Mouse (Mus musculus): ENCODE measurements around the gene Zbtb5.
"Not testable (repeated sequence)": the region's sequence is repeated elsewhere in the genome, so short reads cannot be mapped to it uniquely, and the experiment has no call there.

Zbtb5 gene

DNA sequence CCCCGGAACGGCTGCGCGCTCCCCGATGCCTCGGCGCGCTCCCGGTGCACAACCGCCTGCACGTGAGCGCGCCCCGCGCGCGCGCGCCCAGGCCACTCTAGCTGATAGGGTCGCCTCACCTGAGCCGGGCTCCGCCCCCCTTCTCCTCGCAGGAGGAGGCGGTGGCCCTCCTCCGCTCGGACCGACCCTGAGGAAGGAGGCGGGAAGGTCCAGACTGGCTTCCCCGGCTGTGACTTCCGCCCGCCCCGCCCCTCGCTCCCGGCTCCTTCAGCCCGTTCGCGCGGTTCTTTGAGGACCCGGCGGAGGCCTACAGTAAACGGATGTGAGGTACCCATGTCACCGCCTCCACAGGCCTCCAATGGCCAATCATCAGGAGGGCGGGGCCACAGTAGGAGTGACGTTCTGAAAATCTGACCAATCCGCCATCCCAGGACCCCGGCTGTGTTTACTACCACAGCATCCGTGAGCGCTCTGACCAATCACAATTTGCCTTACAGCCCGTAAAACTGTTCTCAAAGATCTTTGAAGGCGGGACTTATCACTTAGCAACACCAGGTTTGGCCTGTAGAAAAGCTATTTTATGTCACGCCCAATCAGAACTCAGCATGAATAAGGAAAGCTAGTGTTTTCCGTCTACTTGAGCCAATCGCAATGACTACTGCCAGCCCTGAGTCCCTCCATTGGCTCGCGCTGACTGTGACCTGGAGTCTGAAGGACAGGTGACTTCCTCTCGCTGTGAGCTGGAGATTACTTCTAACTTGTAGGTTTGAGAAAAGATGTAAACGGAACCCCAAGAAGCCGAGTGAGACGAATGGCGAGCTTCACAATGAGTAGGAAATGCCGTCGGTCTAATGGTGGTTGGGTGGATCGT, at the start of gene Zbtb5:
Zbtb5 (minus strand) TSS at position 308 of the 871 bp plus-strand sequence.
- DNase-seq, result peak; percentile 98

DNA sequence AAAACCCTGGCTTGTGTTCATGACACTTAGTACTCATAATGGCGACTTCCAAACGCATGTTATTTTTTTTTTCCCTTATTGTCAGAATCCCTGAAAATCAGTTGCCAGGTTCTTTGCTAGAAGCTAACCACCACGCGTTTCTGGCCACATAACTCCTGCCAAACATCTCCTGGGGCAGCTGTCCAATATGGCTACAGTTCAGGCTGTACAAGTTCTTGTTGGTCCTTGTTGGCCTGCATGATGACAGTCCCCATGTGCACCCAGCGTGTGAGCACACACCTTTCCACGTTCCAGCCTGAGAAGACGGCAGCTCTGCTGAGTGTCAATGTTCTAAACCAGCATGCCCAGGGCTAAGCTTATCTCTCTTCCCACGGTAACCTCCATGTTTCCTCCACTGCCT, 43.2 kb upstream of the Zbtb5 start:
- DNase-seq, result no peak

DNA sequence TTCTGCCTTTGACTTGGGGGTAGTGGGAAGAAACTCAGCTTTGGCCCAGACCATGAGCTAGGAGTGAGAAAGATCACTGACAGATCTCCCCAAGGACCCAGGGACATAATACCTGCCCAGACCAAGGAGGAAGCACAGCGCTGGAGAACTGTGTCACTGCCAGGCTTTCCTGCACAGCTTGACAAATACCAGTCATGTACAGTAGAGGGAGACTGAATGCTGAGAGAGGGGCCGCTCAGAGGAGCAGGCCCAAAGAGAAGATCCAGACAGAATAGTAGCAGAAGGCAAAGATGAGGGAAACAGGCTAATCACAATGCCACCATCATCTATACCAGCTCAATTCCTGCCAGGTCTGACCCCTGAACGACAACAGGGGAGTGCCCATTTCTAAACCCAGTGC, 42.6 kb upstream of the Zbtb5 start:
- DNase-seq, result no peak

DNA sequence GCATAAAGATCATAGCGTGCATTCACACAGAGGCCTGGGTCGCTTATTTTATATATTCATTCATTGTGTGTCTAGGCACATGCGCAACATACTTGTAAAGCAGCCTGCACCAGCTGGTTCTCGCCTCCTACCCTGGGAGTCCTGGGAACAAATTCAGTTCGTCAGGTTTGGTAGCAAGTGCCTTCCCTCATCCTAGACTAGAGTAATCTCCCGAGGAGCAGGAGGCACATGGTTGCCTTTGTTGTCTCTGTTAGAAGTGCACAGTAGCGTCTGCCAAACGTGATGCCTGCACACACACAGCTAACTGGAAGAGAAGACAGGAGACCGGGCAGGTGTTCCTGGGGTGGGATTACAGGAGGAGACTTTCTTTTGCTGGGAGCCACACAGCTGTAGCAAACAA, 35.7 kb upstream of the Zbtb5 start:
- no peak for DNase-seq

DNA sequence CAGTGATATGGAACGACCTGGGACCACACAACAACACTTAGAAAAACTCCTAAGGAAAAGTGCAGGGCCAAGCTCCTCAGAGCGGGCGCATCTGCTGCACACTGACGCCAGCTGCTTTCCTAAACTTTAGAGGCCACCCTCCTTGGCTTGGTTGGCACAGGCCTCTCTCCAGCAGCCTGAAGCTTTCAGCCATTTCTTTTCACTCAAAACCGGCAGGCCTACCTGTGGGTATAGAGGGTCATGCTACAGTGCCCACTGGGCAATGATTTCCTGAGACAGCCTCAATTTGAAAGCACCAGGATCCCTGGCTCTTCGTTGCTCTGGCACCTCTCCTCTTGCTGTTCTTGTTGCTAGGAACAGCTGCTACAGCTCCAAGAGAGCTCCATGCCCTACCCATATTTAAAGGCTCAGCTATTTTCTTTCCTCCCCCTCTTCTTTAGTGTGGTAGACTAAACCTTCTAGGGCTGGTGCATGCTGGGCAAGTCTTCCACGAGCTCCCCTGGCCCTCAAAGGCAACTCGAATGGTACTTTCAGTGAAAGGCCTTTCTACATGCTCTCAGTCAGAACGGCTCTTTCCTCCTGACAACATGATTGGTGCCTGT, 35.2 kb upstream of the Zbtb5 start:
- no peak for DNase-seq

DNA sequence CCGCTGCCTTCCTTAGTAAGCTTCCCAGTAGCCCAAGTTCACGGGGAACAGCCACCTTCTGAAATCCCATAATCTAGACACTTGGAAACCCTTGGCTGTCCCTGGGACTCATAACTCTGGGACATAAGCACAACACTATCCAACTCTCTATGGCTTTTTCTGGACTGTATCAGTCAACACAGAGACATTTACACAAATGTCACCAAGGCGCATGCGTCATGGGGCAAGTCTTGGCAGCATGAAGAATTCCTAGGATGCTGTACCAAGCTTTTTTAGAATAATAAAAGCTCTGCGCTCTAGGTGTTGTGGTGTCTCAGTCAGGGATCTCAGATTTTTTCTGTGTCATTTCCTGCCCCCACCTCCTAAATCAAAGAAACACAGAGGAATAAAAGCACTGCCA, 34.5 kb upstream of the Zbtb5 start:
- DNase-seq, result no peak

DNA sequence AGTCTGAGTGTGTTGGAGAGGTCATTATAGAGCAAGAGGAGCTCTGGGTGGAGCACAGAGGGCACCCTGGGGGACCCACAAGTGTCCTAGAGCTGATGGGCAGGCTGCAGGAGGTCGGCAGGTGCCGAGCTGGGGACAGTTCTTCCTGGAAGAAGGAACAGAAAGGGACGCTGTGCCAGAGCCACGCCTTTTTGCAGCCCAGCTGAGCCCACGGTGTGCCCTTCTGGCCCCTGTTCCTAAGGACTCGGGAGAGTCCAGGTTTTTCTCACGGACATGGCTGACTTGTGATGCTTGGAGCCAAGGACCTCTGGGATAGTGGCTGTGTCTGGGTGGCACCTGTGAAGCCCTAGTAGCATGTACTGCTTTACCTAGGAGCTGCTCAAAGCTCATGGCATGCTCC, 28.6 kb upstream of the Zbtb5 start:
- DNase-seq, result no peak

DNA sequence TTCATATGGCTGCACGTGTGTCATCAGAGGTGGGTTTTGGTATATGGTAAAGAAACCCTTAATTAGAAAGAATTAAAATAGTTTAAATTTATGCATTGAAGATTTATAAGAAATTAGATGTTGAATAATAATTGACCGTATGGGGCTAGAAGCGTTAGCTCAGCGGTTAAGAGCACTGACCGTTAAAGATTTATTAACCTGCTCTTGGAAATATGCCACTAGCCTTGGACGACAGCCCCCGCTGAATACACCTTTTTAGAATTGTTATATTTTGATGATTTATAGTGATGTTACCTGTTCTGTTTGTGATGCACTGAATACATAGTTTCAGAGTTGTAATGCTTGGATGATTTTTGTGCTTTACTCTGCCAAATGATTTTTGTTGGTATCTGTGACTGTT, 27.3 kb upstream of the Zbtb5 start:
- not testable (repeated sequence) for DNase-seq

DNA sequence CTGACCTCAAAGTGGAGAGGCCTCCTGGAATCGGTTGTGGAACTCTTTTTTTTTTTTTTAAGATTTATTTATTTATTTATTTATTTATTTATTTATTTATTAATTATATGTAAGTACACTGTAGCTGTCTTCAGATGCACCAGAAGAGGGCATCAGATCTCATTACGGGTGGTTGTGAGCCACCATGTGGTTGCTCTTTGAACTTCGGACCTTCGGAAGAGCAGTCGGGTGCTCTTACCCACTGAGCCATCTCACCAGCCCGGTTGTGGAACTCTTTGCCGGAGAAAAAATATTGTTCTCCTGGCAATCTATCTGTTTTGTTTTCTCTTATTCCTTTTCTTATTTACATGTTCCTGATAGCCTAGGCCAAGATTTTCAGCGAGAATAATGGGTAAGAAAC, 26.7 kb upstream of the Zbtb5 start:
- DNase-seq, result not testable (repeated sequence)

DNA sequence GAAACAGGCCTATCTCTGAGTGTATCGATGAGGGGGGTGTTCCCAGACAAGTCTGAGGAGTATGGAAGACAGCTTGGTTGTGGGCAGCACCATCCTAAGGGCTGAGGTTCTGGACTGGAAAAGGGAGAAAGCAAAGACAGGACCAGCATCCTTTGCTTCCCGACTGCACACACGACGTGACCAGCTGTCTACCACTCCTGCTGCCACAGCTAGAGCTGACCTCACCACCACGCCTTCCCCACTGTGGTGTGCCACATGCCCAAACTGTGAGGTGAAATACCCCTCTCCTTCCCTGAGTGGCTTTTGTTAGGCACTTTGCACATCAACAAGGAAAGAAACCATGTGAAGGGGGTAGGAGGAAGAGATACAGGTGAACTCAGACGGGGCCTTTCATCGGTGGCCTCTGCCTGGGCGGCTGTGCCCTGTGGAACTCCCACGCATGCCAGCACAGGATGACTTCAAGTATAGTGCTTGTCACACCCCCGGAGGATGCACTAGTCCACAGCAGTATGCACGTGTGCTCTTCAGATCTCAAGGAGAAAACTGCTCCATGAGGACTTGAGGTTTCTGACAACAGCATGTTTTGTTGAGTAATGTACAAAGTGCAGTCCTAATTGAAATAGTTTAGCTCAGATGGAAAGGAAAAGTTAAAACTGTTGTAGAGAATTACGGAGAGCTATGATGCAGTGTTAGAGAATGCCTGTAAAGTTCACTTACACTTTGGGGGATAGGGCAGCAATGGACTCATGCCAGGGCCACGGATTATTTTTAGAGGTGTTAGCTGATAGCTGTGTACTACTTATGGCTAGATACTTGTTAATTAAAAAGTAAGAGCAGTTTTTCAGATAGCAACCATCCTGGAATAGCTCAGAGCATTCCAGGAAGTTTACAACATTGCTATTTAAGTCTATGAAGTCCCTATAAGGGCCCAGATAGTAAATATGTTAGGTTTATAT, 25.5 kb upstream of the Zbtb5 start:
- no peak for DNase-seq

DNA sequence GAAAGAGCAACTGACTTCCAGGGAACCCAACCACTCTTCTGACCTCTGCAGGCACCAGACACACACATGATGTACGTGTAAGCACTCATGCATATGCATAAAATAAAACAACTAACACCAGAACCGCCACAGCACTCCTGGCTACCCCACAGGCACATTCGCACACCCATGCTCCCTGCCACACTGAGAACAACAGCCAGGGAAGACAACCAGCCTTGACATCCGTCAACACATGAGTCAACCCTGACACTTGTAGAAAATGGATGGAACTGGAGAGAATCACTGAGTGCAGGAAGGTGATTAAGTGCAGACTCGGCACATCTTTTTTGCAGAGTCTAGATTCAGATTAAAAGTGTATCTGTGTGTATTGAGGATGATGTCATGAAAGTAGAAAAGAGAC, 24.4 kb upstream of the Zbtb5 start:
- no peak for DNase-seq

DNA sequence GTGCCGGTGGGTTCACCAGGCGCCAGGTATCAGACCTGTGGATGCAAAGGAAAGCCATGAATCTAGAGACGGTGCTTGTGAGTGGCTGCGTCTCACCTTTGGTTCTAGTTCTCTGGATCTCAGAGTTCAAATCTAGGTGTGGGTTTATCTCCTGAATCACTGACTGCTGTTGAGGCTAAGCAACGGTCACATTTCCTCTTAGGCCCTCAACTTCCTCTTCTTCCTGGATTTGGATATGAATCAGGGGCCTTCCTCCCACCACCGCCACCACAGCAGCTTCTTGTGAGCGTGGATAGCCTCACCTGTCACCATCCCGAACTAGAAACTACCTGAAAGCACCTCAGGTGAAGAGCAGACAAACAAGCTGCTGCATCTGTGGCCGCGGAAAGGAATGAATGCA, 23.8 kb upstream of the Zbtb5 start:
- no peak for DNase-seq

DNA sequence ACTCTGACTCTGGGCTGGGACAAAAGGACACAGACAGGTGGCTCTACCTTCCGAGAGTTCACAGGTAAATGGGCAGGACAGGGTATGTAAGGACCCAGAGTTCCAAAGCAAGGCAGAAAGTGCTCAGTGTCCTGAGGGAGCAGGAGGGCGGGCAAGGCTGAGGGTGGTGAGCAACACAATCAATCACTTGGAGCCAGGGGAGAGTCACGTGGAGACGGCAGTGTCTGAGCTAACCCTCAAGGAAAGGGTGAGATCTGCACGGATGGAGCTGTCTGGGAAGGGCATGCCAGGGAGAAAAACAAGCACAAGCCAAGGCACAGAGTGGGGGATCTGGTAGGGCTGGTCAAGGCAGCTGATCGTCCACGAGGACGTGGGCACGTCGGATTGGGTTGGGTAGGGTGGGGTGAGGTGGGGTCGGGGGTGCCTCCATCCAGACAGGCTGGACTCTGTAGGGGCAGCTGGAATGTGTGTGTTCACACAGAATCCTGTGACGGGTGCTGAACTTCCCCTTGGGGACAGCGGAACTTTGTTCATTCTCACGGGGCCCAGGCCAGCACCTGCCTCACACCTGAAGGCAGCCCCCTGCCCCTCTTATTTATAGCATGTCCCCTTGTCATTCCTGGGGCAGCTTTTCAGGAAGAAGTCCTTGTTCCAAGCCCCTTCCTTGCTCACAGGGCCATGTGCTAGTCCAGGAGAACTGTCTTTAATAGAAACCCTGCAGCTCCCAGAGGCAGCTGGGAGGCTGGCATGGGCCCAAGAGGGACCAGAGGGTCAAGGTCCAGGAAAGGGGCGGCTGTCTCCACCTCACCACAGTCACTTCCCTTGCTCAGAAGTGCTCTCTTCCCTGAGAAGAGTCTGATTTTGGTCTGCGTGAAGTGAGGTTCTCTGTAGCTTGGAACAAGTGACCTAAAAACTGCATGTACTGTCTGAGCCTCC, 22.7 kb upstream of the Zbtb5 start:
- DNase-seq, result no peak

DNA sequence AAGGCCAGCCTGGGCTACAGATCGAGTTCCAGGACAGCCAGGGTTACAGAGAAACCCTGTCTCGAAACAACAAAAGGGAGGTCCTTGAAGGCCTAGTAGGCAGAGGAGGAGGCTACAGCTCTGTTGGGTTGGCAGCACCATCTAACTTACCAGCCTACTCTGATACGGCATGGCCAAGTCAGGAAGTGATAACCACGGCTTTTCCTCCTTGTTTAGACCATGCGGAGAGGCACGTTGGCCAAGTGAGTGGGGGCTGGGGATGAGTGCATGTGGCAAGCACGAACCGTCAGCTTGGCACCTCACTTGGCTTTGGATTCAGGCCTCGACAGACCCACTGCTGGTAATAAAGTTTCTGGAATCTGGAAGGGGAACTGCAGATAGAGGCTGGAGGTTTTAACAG, 20.4 kb upstream of the Zbtb5 start:
- DNase-seq, result no peak

DNA sequence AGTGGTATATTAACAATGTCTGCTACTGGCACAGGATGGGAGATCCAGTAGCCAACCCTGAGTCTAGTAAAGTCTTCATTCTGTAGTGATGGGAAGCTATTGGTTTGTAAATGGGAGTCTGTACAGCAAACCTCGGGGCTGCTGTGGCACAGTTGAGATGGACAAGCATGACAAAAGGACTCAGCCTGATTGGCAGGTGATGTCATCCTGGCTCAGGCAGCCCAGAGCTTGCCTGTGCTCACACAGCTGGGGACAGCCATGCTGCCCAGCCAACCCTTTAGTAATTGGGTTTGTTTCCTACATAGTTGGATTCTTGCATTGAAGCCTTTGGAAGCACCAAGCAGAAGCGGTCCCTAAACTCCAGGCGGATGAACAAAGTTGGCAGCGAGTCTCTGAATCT, 14.2 kb upstream of the Zbtb5 start:
- DNase-seq, result no peak

DNA sequence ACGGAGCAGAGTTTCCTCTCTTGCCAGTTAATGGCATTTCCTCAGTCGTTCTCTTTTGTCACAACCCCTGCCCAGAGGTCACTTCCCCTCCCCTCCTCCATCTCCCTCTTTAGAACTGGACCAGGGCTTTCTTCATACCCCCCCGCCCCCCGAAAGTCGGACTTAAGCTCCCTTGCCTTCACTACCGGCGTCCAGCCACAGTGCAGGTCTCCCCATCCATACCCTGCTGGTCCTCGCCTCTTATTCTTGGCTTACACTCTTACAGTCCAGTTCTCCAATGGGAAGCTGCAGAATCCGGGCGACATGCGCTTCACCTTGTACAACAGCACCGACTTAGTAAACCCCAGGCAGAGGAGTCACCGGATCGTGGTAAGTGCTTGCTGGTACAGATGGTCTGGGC, 6.8 kb upstream of the Zbtb5 start:
- DNase-seq, result no peak

DNA sequence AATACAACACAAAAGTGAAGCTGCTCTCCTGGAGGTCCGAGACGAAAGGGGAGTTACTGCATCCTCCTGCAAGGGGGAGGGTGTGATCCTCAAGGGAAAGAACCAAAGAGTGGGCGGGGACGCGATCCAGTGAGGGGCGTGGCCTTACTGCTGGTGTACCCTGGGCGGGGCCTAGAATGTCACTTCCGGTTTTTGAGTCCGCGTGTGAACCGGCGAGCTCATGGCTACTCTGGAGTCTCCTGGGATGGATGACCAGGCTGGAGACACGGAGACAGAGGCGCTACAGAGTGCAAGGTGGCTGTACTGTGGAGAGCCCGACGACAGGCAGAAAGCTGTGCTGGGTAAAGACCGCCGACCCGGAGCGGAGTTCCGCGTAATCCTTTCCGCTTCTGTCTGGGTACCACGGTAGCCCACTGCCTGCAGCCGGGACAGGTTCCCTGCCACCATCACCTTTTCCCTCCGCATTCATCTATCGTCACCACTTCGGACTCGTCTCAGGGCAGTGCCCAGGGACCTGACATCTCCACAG, 6.3 kb upstream of the Zbtb5 start, which contains the start of gene Polr1e:
Polr1e (plus strand) TSS at position 132 of the 529 bp plus-strand sequence.
- peak; percentile 83 for DNase-seq

DNA sequence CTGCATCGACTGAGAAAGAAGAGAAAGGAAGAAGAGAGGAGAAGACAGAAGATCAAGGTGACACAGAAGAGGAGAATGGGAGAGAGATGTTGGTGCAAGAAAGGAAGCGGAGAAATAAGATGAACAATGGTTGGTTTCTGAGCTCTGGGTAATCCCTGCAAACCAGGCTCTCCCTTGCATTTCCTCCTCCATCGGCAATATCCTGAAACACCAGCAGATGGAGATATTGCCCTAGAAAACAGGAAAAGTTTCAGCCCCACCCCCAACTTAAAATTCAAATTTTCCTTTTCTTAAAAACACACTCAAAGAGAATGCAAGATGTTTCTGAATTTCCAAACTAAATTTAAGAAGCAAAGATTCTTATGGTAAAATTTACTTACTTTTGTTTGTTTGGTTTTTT, 3.4 kb upstream of the Zbtb5 start:
- DNase-seq, result peak; percentile 48

DNA sequence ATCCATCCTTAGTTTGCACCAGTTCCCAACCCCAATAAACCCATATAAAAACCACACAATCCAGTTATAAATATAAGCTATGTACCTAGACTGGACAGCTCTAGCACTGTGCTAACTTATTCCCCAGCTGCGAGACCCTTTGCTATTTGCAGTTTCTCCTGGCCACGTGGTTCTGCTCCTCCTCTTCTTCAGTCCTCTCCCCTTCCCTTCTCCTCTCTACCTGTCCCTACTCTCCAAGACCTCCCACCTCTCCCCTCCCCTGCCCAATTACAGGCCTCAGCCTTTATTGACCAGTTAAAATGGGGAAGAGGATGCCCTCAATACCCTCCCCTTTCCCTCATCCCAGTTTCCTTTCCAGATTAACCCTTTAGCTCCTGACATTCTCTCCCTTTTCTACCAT, 1.3 kb upstream of the Zbtb5 start:
- DNase-seq, result no peak

DNA sequence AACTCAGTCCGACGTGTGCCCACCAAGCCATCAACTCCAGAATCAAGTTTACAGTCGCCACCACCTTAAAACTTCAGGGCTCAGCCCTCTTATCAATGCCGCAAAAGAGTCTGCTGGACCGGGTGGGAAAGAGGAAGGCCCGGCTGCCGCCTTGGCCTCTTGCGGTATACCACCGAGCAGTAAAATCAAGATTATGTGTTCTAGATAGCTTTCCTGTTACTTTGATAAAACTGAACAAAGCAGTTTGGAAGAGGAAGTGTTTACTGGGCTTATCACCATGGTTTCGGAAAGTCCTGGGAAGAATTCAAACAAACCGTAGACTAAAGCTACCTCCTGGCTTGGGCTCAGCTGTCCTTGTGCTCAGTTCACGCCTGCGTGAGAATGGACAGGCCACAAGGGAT, 819 bp upstream of the Zbtb5 start:
- DNase-seq, result no peak

DNA sequence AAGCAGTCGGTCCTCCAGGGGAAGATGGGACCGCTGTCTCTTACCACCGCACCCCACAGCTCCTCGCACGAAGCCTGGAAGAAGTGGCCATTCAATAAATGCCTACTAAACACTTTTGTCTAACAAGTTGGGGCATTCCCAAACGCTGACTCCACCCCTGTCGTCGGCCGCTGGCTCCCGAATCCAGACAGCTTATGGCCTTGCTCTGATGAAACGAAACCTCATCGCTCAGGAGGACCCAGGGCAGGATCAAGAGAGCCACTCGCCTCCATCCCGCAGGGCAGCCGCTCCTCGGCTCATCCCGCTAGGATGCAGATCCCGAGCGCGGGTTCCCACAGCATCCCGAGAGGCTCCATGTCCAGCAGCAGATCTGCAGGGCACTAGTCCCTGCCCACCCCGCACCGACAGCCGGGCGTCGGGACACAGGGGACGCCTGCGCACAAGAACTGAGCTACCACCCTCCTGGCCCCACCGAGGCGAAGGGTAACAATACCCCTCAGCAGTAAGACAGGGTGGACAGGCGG, 569 bp downstream of the Zbtb5 start:
- no peak for DNase-seq
